Mouse (Mus musculus): ENCODE data around the gene Dpp4.

- TF ChIP-seq CTCF (IDR thresholded peaks at IDR 0.05; ENCODE audit: low read depth, low read length) (no peak), POLR2A (IDR thresholded peaks at IDR 0.05; ENCODE audit: borderline replicate concordance, low read depth, low read length) (no peak)
Measured at GRCm38 (mm10) chr2:62334397-62335243, 77.4 kb downstream of the Dpp4 start.

All from bone marrow macrophage, adult 2 months (primary cell).